Mouse (Mus musculus) thymus, postnatal 14 days (tissue): ENCODE results near the gene Gm11444.

ENCODE experiments used
- DNase-seq: peaks from one replicate; pipeline ENCODE4 v3.0.0; 2021

Gene Gm11444

GRCm38 (mm10) chr11:85811676-85812075, 38.5 kb downstream of the Gm11444 start:
- DNase-seq, result no peak

DNA sequence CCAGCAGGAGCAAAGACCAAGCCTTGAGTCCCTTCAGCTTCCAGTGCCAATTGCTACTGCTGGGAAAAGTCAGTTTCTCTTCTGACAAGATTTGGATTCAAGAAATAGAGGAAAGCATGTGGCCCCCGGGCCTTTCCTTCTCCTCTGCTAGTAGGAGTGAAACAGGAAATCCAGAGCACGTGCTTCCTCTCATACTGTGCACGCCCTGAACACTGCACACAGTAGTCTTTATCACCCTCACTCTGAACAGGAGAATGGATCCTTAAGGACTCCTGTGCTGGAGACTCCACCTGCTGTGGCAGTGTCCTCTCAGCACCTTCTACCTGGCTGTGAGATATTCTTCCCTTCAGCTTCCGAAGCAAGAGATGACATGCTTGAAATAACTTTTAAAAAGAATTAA, 38.9 kb downstream of the Gm11444 start:
- no peak for DNase-seq

DNA sequence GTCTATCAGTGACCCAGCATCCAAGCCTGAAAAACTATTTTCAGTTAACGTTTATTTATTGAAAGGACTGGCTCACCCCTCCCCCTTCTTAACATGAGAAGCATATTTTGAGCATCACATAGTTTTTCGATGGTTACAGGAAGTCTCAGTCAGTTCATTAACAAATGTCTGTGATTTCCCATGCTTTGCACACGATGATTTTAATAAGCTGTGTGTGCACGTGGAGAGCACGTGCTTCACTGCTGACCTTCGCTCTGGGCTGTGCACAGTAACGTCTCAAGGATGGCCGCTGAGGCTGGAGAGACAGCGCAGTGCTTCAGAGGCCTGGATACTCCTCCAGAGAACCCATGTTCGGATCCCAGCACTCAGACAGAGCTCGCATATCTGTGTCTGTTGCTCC, 42.8 kb downstream of the Gm11444 start:
- no peak for DNase-seq

DNA sequence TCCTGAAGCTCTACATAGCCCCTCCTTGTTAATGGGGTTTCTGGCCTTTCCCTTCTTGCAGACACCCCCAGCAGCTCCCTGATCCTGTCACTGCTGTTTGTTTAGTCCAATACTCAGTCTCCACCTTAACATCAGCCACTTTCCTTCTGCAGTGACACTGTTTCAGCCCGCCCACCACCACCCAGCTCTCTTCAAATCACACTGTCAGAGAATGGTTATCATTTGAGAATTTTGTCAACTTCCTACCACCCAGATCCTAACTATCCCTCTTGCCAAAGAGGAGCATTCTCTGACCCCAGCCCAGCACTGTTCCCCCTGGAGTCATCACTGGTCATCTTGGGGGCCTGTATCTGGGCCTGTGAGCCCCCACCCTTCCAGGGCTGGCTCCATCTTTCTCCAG, 44.4 kb downstream of the Gm11444 start:
- no peak for DNase-seq

GRCm38 (mm10) chr11:85804048-85804447, 46.1 kb downstream of the Gm11444 start:
- DNase-seq, result no peak

DNA sequence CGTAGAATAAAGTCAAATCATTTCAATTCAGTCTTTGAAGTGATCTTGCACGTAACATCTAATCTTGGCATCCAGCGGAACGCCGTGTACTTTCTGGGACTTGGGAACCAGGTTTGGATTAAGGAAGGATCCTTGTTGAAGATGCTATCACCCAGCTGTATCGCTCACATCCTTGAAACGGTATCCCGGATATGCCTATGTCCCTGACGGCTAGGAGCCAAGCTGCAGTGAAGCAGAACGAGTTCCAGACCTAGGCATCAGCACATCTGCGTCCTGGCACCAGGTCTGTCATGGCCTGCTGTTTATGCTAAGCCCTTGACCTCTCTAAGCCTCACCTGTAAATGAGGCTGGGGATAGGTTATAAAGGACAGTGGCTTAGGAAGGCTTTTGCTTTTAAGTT, 49.8 kb downstream of the Gm11444 start:
- no peak for DNase-seq

DNA sequence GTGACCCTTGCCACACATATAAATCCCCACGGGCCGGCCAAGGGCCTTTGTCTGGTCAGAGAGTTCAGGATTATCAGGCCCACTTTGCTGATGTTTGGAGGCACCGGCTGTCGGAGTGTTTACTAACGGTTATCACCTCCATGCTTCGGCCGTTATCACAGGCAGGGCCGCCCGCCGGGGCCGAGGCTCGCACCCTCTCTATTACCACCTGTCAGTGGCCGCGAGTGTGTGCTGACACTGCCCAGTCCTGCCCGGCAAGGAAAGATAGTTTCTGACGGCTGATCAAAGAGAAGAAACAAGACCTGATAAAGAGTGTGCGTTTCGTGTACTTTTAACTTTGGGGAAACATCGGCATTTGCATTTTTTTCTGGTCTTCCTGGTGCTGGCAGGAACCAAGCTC, 50.3 kb downstream of the Gm11444 start:
- no peak for DNase-seq

DNA sequence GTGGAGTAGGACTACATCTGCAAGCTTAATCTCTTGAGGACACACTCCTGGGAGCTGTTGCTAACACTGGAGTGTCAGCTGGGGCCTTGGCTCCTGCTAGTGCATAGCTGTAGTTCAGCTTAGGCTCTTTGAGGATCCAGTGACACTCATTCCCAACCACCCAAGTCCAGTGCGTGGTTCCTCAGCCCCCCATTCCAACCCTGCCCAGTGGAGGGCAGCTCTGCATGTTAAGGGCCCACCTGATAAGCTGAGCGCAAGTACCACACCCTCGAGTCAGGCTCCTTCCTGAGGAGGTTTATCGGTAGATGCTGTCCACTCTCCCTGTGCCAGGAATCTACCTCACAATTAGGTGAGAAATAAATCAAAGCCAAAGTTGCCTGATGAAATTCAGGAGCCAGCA, 50.7 kb downstream of the Gm11444 start:
- DNase-seq, result no peak
